Comparison of ENCODE assay signal across 9 mouse cellular contexts in genomic region chr14:73253453-73254251, GRCm38 (mm10). TPM values are rescaled to one million over a fixed set of nuclear protein-coding genes. Genes with fewer than 3 reads are reported as not detected.
DNase-seq lines count a peak whose midpoint lies in the region; ATAC-seq lines count a peak whose summit lies in the region.
"Had no signal": no experiment of that assay in that cellular context is flagged by ENCODE, and none has a peak within 500 bp of the region (broad histone marks: within the 10 kb centered on the region; RNA-seq: fewer than 3 reads in every experiment).

No protein-coding gene starts in this region.

- H3K36me3 ChIP-seq in forebrain, embryonic 10.5 days (replicated peaks), result no peaks in the 10 kb centered on the region; the same call in 1 of the 2 replicates

- H3K27ac ChIP-seq in forebrain, embryonic 10.5 days, result no peak overlapping the region

- ATAC-seq in granulocyte monocyte progenitor cell, adult 5-6 weeks (replicated peaks; ENCODE audit: poor library complexity, severe bottlenecking), result peak; percentile 33

- H3K27me3 ChIP-seq in forebrain, embryonic 10.5 days (ENCODE audit: poor library complexity, severe bottlenecking), result no peaks in the 10 kb centered on the region

- H3K4me1 ChIP-seq in forebrain, embryonic 10.5 days, result peaks cover 19% of the 10 kb centered on the region

- 53% methylated on average over 6 of the region's 6 CpGs for WGBS in forebrain, embryonic 10.5 days

- peak; percentile 12 for DNase-seq in adrenal gland, adult 2 months
- no peak for DNase-seq in adrenal gland, postnatal 4 days (ENCODE audit: low spot score in 2 of 2)
- DNase-seq in 3T3-L1 (ENCODE audit: low read depth, low spot score) (peak; percentile 46), liver (peak; percentile 34)
- no peak for DNase-seq in cerebellum, postnatal 4 days (ENCODE audit: low spot score in 2 of 2)
- no peak for DNase-seq in forebrain, embryonic 10.5 days (ENCODE audit: extremely low spot score, low spot score)
- no peak for DNase-seq in layer of hippocampus, adult 8-10 months (ENCODE audit: low spot score in 2 of 2)
- DNase-seq: retina, postnatal 1 day had no signal

- H3K4me3 ChIP-seq in forebrain, embryonic 10.5 days, result no peak overlapping the region

- H3K9me3 ChIP-seq in forebrain, embryonic 10.5 days, result no peaks in the 10 kb centered on the region

RNA-seq across cellular contexts. Expression of gene Lpar6, which starts 16.0 kb away (rescaled TPM):
- total RNA-seq in adrenal gland, adult 2 months (2021), result 1 to 10 TPM; 3.5 to 6.7 TPM
- polyA plus RNA-seq in adrenal gland, adult 2 months (2012; rRNA removed), result 0.79 and 0.89 TPM in 2 replicates
- total RNA-seq in adrenal gland, postnatal 4 days (2021), result 1 to 10 TPM; 6.2 to 6.9 TPM
- total RNA-seq in granulocyte monocyte progenitor cell, adult 5-6 weeks (2014; fragmentation: Nextera tagmentation), result 11.4 and 14.7 TPM in 2 replicates
- 12.9 and 14.8 TPM in 2 replicates for total RNA-seq in granulocyte monocyte progenitor cell, adult 5-6 weeks (2017)
- polyA plus RNA-seq in forebrain, embryonic 10.5 days (2016; fragmentation: Nextera tagmentation; extraction: Ambion mirVana), result 16.0 and 16.1 TPM in 2 replicates
- total RNA-seq in layer of hippocampus, adult 8-10 months (2022), result 1 to 10 TPM; 1.1 to 2.4 (median 2.0) TPM

Comparison
In these comparisons a context has a peak if more than half of its experiments do, and no peak if none do; other contexts are left out.
1. DNase-seq: peak in adrenal gland, adult 2 months (single experiment), 3T3-L1 (single experiment) and liver (single experiment); none in adrenal gland, postnatal 4 days (0 of 2), cerebellum, postnatal 4 days (0 of 2), forebrain, embryonic 10.5 days (single experiment) and layer of hippocampus, adult 8-10 months (0 of 2).